Mouse (Mus musculus) c-Kit-positive CD71-negative TER-119-negative erythroid progenitor cells, embryonic 14.5 days (primary cell): ENCODE measurements around the gene Rbpj.

Source experiments
- DNase-seq: peaks from one replicate; pipeline ENCODE4 v3.0.0-alpha.2; 2013; ENCODE audit warnings: low read depth

Rbpj gene

GRCm38 (mm10) chr5:53465883-53466282 is at the start of gene Rbpj:
Gene Rbpj (plus strand): TSS chr5:53466152.
- no peak for DNase-seq

DNA sequence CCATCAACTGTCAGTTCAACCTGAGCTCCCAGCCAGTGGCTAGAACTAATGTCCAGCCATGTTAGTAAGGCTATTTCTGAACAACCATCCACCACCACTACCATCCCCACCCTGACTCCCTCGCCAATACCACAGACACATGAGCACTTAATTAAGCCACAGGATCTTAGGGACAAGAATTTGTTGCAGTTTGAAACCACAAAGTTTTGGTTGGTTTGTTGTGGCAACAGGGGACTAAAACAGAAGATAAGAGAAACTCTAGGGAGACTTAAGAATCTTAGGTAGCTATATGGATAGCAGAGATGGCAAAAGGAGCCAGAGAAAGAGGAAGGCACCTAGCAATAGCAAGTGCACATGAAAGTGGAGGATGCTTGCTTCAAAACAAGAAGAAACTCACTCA is 45.2 kb upstream of the Rbpj start:
- no peak for DNase-seq

DNA sequence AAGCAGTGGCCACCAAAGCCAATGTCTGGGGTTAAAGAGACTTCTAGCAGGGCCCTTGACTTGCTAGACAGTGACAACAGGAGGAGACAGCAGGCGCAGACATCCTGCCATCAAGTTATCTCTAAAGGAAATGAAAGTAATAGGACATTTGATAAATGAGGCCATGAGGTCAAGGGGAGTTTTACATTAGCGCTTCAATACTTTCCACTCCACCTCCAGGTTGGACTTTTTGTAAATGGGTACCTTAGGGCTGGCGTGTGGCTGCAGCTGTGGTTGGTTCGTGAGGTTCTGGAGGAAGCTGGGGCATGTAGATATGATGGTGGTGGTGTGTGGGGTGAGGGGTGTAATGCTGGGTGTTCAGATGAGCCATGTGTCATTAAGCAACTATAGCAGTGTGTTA is 44.7 kb upstream of the Rbpj start:
- no peak for DNase-seq

GRCm38 (mm10) chr5:53427411-53427810 is 38.5 kb upstream of the Rbpj start:
- no peak for DNase-seq

GRCm38 (mm10) chr5:53429683-53430477 is 36.1 kb upstream of the Rbpj start:
- no peak for DNase-seq

GRCm38 (mm10) chr5:53432451-53432850 is 33.5 kb upstream of the Rbpj start:
- DNase-seq: no peak

- no peak for DNase-seq
Observed at GRCm38 (mm10) chr5:53436905-53437632, 28.9 kb upstream of the Rbpj start.

DNA sequence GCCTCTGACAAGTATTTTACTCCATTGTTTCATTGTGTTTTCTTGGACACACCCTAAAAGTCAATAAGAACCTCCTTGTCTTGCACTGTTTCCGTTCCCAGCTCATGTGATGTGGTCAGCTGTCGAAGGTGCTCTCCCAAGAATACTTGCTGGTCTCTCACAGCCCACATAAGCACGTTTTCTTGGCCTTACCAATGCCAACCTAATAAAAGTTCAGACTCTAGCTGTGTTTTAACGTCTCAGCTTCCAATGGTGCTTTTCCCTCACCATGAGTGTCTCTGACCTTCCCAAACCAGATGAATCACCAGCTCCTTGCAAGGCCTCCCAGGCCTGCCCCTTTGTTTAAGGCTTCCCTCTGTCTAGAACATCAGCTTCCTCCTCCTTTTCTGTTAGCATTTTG is 28.2 kb upstream of the Rbpj start:
- DNase-seq: no peak

- DNase-seq: no peak
Observed at GRCm38 (mm10) chr5:53438268-53438667, 27.7 kb upstream of the Rbpj start.

DNA sequence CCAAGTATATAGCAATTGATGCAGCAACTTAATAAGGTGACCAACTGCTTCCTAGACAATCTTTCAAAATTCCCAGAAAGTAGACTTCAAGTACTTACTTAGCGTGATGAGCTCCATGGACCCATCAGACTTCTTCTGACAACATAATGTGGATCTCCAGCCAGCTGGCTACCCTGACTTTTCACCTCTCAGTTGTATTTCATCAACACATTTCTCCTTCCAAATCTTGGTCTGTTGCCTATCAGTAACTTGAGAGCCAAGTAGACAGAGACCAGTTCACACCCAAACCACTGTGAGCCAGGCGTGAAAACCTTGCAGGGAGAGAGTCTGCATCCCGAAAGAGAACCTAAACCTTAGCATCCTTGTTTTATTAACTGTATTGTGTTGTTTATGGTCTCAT is 26.3 kb upstream of the Rbpj start:
- DNase-seq: no peak

GRCm38 (mm10) chr5:53444030-53444429 is 21.9 kb upstream of the Rbpj start:
- DNase-seq: no peak

DNA sequence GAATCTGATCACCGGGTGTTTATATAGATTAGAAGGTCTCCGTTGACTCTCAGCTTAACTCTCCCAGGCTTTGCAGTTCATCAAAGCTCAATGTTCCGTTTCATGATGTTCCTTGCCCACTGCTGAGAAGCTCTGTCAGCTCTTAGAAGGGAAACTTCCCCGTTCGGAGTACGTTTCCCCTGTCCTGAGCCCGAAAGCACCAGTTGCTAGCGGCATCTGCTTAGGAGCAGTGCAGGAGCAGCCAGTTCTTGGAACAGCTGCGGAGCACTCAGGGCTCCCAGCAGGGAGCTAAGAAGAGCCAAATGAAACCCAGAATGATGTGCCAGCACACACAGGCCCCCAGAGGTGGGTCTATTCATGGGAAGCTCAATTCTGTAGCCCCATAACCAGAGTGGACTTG is 15.0 kb upstream of the Rbpj start:
- no peak for DNase-seq

DNA sequence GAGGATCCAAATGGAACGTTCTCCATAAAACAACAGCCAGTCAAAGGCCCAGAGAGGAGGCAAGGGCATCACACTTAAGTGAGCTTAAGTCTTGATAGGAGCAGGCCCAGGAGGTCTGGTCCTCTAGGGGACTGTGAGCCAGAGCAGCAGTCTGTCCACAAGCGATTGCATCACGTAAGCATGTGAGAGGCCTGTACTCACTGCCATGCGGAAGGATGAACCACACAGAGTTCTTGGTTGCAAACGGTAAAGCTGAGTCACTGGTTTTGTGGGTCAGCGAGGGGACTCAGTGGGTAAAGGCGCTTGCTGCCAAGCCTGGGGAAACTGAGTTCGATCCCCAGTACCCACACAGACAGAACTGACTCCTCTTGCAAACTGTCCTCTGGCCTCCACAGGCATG is 14.1 kb upstream of the Rbpj start:
- DNase-seq: no peak

- DNase-seq: no peak
Observed at GRCm38 (mm10) chr5:53452920-53453319, 13.0 kb upstream of the Rbpj start.

DNA sequence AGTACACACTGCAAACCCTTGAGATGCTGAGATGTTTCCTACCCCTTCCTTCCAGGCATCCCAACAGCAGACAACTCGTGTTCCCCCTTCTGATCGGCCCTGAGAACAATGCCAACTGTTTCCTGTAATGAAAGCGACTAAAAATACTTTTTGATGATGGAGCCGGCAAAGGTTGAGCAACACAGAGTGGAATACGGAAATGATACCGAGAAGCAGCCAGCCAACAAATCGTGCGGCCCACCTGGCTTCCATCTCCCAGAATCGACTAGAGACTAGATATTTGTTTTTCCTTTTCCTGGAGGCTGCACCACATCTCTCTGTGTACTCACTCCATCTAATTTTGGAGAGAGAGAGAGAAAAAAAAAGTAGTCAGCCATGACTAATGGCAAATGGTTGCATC is 11.2 kb upstream of the Rbpj start:
- DNase-seq: no peak

GRCm38 (mm10) chr5:53455459-53455858 is 10.5 kb upstream of the Rbpj start:
- no peak for DNase-seq

DNA sequence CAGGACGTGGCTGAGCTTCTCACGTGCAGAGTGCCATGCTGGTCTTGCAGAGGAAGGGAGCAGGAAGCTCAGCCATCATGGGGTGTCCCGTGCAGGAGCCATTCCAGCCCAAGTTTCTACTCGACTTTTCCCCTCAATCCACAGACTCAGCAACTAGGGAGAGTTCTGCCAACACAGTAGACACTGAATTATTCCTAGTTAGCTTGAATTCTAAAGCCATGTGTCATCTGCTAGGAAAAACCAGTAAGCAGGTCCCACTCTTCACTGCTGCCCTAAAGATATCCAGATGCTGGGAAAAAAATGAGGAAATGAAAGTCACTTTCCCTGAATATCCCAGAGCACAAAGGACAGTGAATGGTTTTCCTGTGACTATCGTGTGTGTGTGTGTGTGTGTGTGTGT is 5.8 kb upstream of the Rbpj start:
- no peak for DNase-seq

DNA sequence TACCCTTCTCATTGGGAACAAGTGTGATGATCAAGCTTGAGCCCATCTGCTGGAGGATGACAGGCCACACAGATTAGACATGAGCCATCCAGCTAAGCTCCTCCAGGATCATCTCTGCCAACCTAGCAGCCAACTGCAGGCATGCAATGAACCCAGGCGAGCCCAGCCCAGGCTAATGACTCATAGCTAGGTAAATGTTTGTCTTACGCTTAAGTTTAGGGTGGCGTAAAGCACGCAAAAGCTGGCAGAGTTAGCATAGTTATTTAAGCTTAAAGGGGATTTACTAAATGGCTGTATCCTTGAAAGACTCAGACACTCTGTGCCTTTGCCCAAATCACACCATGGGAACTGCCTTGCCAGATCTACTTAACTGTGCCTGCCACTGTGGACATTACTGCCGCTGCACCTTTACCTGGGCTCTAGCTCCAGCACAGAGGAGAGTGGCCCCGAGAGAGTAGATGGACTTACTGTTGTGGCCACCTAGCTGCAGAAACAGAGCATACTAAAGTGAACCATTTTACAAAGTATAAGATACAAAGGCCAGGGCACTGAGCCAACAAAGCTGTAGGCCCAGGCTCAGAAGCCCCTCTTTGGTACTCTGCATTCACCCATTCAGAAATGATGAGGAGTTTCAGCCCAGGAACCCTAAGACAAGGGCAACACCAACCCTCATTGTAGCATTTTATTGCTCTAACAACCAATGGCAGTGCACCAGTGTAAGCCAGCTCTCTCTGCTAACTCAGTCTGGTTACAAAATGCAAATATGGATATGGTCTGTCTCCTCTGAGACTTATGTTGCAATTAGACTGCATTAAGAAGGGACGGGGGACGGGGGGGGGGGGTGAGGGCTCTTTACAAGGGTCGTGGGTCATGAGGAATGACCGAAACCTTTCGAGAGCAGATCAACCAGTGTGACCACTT is 2.6 kb upstream of the Rbpj start:
- DNase-seq: no peak

- DNase-seq: no peak
Observed at GRCm38 (mm10) chr5:53466422-53467333, 726 bp downstream of the Rbpj start.

- DNase-seq: no peak
Observed at GRCm38 (mm10) chr5:53467602-53468001, 1.6 kb downstream of the Rbpj start.

GRCm38 (mm10) chr5:53468366-53468765 is 2.4 kb downstream of the Rbpj start:
- DNase-seq: no peak
